Mouse (Mus musculus): Measurements from ENCODE around the gene Atp1a2.

Atp1a2 gene

DNA sequence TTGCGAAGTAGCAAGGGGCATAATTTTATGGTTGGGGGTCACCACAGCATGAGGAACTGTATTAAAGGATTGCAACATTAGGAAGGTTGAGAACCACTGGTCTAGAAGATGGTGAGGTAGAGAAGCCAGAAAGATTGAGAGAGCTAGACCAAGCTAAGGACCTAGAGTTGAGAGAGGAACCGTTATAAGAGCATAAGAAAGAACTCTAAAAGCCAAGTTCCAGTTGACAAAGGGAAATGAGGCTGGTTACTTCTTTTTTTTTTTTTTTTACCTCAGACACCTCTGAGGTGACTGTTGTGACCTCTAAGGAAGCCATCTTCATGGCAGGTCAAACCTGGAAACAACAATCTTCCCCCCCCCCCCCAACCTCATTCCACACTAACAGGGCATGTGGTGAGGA lies 7.3 kb upstream of the Atp1a2 start:
- no peak for DNase-seq (ENCODE audit: low read depth, low spot score)

GRCm38 (mm10) chr1:172304443-172304842 lies 6.6 kb upstream of the Atp1a2 start:
- DNase-seq (ENCODE audit: low read depth, low spot score): no peak

GRCm38 (mm10) chr1:172302851-172303250 lies 5.0 kb upstream of the Atp1a2 start:
- DNase-seq (ENCODE audit: low read depth, low spot score): no peak

DNA sequence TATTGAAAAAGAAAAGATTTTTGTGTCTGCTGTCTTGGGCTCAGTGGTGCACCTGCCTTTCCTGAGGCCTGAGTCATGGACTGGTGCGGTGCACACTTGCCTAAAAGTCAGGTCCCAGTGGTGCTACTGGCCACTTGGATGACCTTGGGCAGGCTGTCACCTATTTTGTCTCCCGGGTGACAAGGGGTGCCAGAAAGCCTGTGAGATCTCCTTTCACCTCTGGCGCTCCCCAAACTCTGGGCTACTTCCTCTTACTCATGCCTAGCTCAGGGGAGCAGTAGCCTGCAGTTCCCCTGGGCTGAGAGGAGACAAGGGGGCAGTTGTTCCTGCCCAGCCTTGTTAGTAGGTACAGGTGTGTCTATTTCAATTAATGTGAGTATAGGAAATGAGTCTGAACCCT lies 4.4 kb upstream of the Atp1a2 start:
- no peak for DNase-seq (ENCODE audit: low read depth, low spot score)

- DNase-seq (ENCODE audit: low read depth, low spot score): no peak
Observed at GRCm38 (mm10) chr1:172301180-172301579, 3.3 kb upstream of the Atp1a2 start.

DNA sequence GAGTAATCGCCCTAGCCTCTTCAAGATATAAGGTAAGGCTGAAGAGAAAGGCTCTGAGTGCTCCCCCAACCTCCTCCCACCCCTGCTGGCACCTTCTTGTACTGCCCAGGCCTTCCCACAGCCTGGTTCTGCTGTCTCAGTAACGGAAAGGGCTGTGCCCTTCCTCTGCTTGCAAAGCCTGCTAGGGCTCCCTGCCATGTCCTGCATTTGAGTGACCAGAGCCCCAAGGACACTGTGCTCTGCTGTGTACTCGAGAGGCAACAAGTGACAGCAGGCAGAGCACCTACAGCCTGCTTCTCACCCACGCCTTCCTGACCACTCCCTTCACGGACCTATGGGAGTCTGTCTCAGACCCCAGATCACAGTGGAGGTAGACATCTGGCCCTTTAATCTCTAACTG lies 2.4 kb upstream of the Atp1a2 start:
- DNase-seq (ENCODE audit: low read depth, low spot score): peak; percentile 20

- no peak for DNase-seq (ENCODE audit: low read depth, low spot score)
Observed at GRCm38 (mm10) chr1:172299528-172299927, 1.7 kb upstream of the Atp1a2 start.

DNA sequence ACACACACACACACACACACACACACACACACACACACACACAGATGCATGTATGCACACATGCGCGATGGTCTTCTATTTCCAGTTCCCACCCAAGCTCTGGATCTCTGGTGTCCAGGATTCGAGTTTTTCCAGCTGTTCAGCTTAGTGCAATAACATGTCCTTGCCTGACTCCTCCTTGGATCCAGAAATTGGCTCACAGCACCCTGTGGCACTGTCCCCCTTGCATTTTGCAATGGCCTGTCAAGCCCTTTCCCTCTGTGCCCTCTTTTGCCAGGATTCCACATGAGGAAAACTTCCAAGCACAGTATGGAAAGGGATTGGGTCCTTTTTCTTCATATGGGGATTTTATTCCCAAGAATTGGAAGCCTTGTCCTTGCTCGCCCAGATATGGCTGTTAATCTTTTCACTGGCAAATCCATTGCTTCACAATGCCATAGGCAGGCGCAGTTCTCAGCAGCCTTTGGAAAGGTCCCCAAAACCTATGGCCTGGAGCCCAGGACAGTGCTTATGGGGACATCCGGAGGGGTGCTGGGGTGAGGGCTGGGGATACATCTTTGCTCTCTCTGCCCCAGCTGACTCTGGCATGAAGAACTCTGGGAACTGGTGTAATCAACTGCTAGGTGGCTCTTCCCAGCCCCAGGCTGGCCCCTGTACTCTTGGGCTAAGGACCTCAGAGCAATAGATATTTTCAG lies 901 bp downstream of the Atp1a2 start:
- no peak for DNase-seq (ENCODE audit: low read depth, low spot score)

DNA sequence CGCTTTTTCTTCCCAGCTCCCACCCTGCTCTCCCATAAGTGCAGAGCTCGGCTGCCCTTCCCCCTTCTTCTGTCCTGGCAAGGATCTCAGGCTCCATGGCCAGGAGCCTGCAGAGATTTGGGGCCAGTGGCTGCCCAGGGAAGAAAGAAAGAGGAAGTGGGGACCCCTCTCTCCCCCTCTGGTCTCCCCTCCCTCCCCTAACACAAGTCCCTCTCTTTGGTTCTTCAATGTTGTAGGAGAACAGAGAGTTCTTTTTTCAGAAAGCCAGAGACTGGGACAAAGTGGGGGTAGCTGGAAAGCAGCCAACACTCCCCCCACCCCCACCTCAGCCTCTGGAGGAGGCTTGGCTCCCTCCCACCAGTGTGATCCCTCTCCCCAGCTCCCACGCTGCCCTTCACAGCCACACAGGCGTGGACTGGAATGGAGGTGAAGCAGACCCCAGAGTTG lies 2.1 kb downstream of the Atp1a2 start:
- DNase-seq (ENCODE audit: low read depth, low spot score): no peak

GRCm38 (mm10) chr1:172293449-172293848 lies 4.4 kb downstream of the Atp1a2 start:
- no peak for DNase-seq (ENCODE audit: low read depth, low spot score)

DNA sequence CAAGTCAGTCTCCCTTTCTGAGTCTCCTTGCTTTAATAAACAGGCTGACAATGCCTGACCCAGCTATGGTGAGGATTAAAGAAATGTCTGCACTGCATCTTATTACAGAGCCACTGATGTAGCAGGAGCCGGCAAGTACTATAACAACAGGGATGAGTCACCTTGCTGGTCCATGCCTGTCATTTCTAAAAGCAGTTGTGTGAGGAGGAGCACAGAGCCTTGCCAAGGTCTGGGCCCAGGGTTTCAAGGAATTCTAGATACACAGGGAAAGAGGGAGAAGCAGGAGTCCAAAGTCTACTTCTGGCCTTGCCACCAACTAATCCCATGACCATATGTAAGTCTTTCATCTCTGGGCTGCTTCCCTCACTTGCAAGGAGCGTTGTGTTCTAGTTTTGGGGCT lies 5.0 kb downstream of the Atp1a2 start:
- DNase-seq (ENCODE audit: low read depth, low spot score): peak; percentile 25

DNA sequence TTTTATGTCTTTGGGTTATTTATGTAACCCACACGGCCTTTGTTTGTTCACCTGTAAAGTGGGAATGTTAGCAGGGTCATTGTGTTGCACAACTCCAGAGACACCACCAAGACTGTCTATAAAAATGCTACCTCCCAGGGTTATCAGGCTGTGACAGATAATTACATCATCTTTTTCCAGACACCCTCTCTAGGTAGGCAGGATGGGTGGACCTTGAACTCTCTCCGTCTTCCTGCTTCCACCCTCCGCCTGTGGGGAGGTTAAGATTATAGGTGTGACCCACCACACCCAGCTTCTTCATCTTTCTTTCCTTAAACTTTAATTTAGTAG lies 8.3 kb downstream of the Atp1a2 start:
- DNase-seq (ENCODE audit: low read depth, low spot score): no peak

- DNase-seq (ENCODE audit: low read depth, low spot score): peak; percentile 41
Observed at GRCm38 (mm10) chr1:172288900-172289616, 8.8 kb downstream of the Atp1a2 start.

DNA sequence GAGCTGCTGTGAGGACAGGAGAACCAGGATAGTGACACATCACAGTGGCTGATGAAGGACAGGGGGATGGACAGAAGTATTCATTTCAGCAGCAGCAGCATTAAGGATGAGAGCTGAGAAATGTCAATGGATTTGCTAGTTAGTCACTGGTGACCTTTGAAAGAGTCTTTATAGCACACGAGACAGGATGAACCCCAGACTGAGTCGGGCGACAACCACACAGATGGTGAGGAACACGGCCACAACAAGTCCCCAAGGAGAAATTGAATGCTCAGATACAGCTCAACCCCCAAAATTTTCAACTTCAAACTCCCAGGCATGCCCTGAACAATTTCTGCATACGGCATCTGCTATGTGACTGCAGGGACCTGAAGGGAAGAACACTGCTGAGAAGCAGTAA lies 11.1 kb downstream of the Atp1a2 start:
- DNase-seq (ENCODE audit: low read depth, low spot score): no peak

GRCm38 (mm10) chr1:172284221-172284620 lies 13.6 kb downstream of the Atp1a2 start:
- DNase-seq (ENCODE audit: low read depth, low spot score): no peak

DNA sequence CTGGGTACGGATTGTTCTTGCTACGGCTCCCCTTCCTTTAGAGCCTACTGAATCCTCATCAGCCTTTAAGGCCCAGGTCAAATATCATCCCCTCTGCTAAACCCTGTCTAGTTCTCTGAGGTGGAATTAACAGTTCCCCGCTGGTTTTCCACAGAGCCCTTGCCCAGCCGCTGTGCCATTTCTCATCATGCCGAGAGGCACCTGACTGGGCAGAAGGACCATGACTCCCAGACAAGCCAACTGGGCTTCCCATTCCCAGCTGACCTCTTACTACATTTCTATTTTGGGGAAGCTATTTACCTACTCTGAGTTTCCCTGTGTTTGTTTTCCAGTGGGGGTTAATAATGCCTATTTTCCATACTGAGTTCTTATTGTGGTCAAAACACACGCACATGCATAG lies 14.8 kb downstream of the Atp1a2 start:
- no peak for DNase-seq (ENCODE audit: low read depth, low spot score)

DNA sequence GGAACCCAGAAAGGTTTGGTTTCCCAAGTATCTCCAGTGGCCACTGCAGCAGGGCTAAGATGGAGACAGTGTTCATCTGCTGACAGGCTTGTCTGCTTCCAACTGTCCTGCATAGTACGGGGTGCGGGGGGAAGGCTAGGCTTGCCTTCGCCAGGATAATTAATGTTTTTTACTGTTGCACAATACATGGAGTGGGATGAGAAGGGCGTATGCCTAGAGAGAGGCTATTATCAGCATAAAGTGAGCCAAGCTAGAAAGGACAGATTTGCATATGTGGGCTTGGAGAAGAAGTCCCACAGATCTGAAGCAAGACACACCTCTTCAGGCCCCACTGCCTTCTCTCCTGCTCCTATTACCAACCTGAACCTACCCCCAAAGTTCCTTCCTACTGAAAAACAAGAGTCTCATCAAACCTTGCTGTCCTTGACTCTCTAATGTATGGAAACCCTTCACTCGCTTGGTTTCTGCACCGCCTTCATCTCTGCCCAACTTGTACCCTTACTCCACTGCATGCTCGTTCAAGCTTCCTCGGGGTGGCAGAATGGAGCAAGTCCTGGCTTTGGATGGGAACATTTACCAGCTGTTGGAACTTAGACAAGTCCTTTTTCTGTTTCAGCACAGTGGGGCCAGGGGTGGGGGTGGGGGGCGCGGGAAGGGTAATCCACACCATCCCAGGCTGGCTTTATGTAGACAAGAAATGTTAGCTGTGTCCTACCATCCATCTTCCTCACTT lies 16.2 kb downstream of the Atp1a2 start:
- DNase-seq (ENCODE audit: low read depth, low spot score): no peak

- no peak for DNase-seq (ENCODE audit: low read depth, low spot score)
Observed at GRCm38 (mm10) chr1:172279768-172280509, 17.9 kb downstream of the Atp1a2 start.

GRCm38 (mm10) chr1:172278328-172278727 lies 19.5 kb downstream of the Atp1a2 start:
- no peak for DNase-seq (ENCODE audit: low read depth, low spot score)

GRCm38 (mm10) chr1:172277172-172277571 lies 20.7 kb downstream of the Atp1a2 start:
- no peak for DNase-seq (ENCODE audit: low read depth, low spot score)

GRCm38 (mm10) chr1:172274547-172274946 lies 23.3 kb downstream of the Atp1a2 start:
- no peak for DNase-seq (ENCODE audit: low read depth, low spot score)

DNA sequence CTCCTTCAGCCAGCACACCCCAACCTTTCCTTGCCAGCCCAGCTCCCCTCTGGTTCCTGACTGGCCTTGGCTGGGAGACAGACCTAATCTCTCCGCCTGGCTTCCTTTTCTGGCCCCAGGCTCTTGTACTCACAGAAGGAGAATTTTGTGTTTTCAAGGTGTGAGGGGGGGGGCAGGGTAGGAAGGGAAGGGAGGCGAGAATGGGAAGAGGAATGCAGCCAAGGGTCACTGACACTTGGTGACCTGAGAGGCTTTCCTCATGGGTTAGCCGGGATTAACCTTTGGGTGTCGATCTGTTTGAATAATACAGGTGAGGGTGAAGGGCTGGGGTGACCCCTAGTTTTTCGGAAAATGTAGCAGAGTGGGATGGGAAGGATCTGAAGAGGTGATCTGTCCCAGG lies 23.7 kb downstream of the Atp1a2 start:
- DNase-seq (ENCODE audit: low read depth, low spot score): no peak
